Mouse (Mus musculus) kidney, postnatal 0 days (tissue): ENCODE data around the gene Rufy4. TPM values are rescaled to one million over a fixed set of nuclear protein-coding genes. Genes with fewer than 3 reads are reported as not detected.

Source experiments
- ATAC-seq: fragments of 200-750 bp; cut with Nextera tagmentation; replicated peaks from 2 replicates; pipeline ENCODE4 v1.8.0; 2017; ENCODE audit warnings: low read depth, moderate number of reproducible peaks, moderate TSS enrichment, moderate library complexity; ENCODE audit not compliant: low FRiP score
- DNase-seq: peaks from one replicate; pipeline ENCODE4 v3.0.0-alpha.2; 2016; ENCODE audit warnings: low spot score
- H3K27ac ChIP-seq: fragments of 300-500 bp; sonication (generic); 2 replicates; pipeline ENCODE4 v1.5.1; 2014; ENCODE audit warnings: mild to moderate bottlenecking
- H3K27me3 ChIP-seq: fragments of 300-500 bp; sonication (generic); 2 replicates; pipeline ENCODE4 v1.6.1; 2014; ENCODE audit warnings: low read length, mixed read lengths; ENCODE audit not compliant: insufficient read depth
- H3K36me3 ChIP-seq: fragments of 300-500 bp; sonication (generic); 2 replicates; pipeline ENCODE4 v1.6.1; 2014; ENCODE audit warnings: low read length, mixed read lengths; ENCODE audit not compliant: insufficient read depth
- H3K4me1 ChIP-seq: fragments of 300-500 bp; sonication (generic); replicated peaks from 2 replicates; pipeline ENCODE4 v1.6.1; 2014; ENCODE audit warnings: antibody characterized with exemption, low read length, mixed read lengths; ENCODE audit not compliant: insufficient read depth
- H3K4me2 ChIP-seq: fragments of 300-500 bp; sonication (generic); 2 replicates; pipeline ENCODE4 v1.6.1; 2014; ENCODE audit warnings: mild to moderate bottlenecking, low read length, moderate library complexity, mixed read lengths
- H3K4me3 ChIP-seq: fragments of 300-500 bp; sonication (generic); replicated peaks from 2 replicates; pipeline ENCODE4 v1.5.1; 2014; ENCODE audit warnings: low read depth, low read length
- H3K9ac ChIP-seq: fragments of 300-500 bp; sonication (generic); 2 replicates; pipeline ENCODE4 v1.6.1; 2014; ENCODE audit warnings: low read depth, low read length
- H3K9me3 ChIP-seq: fragments of 300-500 bp; sonication (generic); replicated peaks from 2 replicates; pipeline ENCODE4 v1.6.1; 2016; ENCODE audit warnings: low read length, inconsistent platforms, mixed read lengths
- CTCF ChIP-seq: IDR thresholded peaks from 2 replicates; pipeline ENCODE4 v1.5.1; 2016; ENCODE audit warnings: antibody characterized with exemption, low read depth, mild to moderate bottlenecking, moderate library complexity
- WGBS: fragments of 180-500 bp; shearing (Covaris S2); extraction: QIAGEN DNeasy Blood & Tissue Kit; methylation state at CpG from one replicate; pipeline ENCODE4 v1.1.7; 2014; 5-methylcytosine and 5-hydroxymethylcytosine counted together
- polyA plus RNA-seq: library from polyadenylated mRNA; unstranded; fragments of >200 nt; fragmentation: Nextera tagmentation; extraction: Ambion mirVana; gene quantifications from 2 replicates; pipeline ENCODE4 v1.2.1, GENCODE M21; 2015

The Rufy4 gene
- polyA plus RNA-seq, 1 experiment from 2014 or later, result 0.07 TPM

- H3K4me2 ChIP-seq, result no peak overlapping the region
- peak; percentile 18; the same call in 1 of the 2 replicates for ATAC-seq
- WGBS, result 23% methylated on average over 9 of the region's 9 CpGs
- no peak overlapping the region for H3K4me3 ChIP-seq
- 0 out of 2 replicates have a peak, but pooled peaks cover 5% of the 10 kb centered on the region for H3K4me1 ChIP-seq
- H3K9ac ChIP-seq, result no peak overlapping the region
- DNase-seq, result peak; percentile 49
- H3K36me3 ChIP-seq, result no peaks in the 10 kb centered on the region
- no peaks in the 10 kb centered on the region for H3K9me3 ChIP-seq
- peaks cover 5% of the 10 kb centered on the region; the same call in 1 of the 2 replicates for H3K27me3 ChIP-seq
- no peak for TF ChIP-seq CTCF
- no peak overlapping the region for H3K27ac ChIP-seq
Observed at GRCm38 (mm10) chr1:74121821-74122576, 3.3 kb upstream of the Rufy4 start.

- DNase-seq (no peak), ATAC-seq (no peak)
- 72% methylated on average over 8 of the region's 8 CpGs for WGBS
- H3K4me2 ChIP-seq, result 0 out of 2 replicates have a peak overlapping the region, but pooled peaks have one; percentile 94
- H3K36me3 ChIP-seq, result no peaks in the 10 kb centered on the region
- H3K4me3 ChIP-seq, result no peak overlapping the region
- peak; percentile 13; the same call in 1 of the 2 replicates for TF ChIP-seq CTCF
- 0 out of 2 replicates have a peak, but pooled peaks cover 5% of the 10 kb centered on the region for H3K4me1 ChIP-seq
- H3K27ac ChIP-seq, result no peak overlapping the region
- no peaks in the 10 kb centered on the region for H3K9me3 ChIP-seq
- H3K27me3 ChIP-seq, result peaks cover 5% of the 10 kb centered on the region; the same call in 1 of the 2 replicates
- H3K9ac ChIP-seq, result no peak overlapping the region
Observed at GRCm38 (mm10) chr1:74123215-74123614, 2.1 kb upstream of the Rufy4 start.

- no peaks in the 10 kb centered on the region for H3K36me3 ChIP-seq
- H3K4me1 ChIP-seq, result 0 out of 2 replicates have a peak, but pooled peaks cover 5% of the 10 kb centered on the region
- H3K9ac ChIP-seq, result peak within 1 kb of the TSS; percentile 68
- H3K27ac ChIP-seq, result peak within 1 kb of the TSS; percentile 57
- H3K27me3 ChIP-seq, result peaks cover 5% of the 10 kb centered on the region; the same call in 1 of the 2 replicates
- DNase-seq, result peak; percentile 54
- no peaks in the 10 kb centered on the region for H3K9me3 ChIP-seq
- 1% methylated on average over 83 of the region's 84 CpGs for WGBS
- H3K4me2 ChIP-seq, result peak within 1 kb of the TSS; percentile 94
- peak; percentile 63 for ATAC-seq
- no peak for TF ChIP-seq CTCF
- peak within 1 kb of the TSS; percentile 52 for H3K4me3 ChIP-seq
Observed at GRCm38 (mm10) chr1:74124021-74124981, 1.0 kb upstream of the Rufy4 start, which contains the start of gene Tns1. Gene Tns1 (minus strand): TSS chr1:74124449.

DNA sequence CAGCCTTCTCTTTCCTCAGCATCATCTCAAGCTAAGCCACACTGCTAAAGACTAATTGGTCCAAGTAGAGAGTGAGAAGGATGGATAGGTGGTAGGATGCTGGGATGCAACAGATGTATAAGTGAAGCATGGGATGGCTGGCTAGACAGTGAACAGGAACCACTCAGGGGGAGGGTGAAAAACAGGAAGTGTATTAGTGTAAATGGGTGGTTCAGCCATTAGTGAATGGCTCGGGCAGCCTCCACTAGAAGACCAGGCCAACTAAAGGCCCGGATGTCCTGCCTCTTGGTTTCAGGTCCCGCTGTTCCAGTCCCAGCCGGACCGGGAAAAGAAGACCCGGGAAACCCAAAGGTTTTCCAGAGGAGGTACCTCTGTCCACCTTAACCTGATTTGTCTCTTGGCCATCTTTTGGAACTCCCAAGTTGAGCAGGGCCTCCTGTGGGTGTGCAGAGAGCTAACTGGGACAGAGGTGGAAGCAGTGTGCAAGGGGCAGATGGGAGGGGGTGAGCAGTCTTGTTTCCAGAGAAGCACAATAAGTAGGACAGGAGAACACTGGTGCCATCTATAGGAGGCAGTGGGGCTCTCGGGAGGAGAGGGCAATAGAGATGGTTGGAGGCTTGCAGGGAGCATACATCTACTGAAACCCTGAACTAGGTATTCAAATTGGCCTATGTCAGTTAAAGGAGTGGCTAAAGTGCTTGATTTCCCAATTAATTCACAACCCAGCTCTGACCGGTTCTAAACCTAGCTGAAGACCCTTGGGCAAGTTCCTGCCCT lies 5.7 kb downstream of the Rufy4 start:
- H3K27me3 ChIP-seq, result 0 out of 2 replicates have a peak, but pooled peaks cover 2% of the 10 kb centered on the region
- WGBS, result 85% methylated on average over 8 of the region's 8 CpGs

GRCm38 (mm10) chr1:74132011-74132410 lies 6.7 kb downstream of the Rufy4 start:
- Histone ChIP-seq H3K9ac (no peak overlapping the region), H3K27me3 (no peaks in the 10 kb centered on the region), H3K4me2 (no peak overlapping the region), H3K4me1 (no peaks in the 10 kb centered on the region), H3K4me3 (no peak overlapping the region), H3K27ac (no peak overlapping the region), H3K9me3 (no peaks in the 10 kb centered on the region), H3K36me3 (no peaks in the 10 kb centered on the region)
- no peak for ATAC-seq
- 72% methylated on average over 3 of the region's 3 CpGs for WGBS
- TF ChIP-seq CTCF, result peak; percentile 43; the same call in 1 of the 2 replicates
- DNase-seq, result no peak

More for the DNA sequence above, 5.7 kb downstream of the Rufy4 start:
- no peaks in the 10 kb centered on the region for H3K9me3 ChIP-seq
- DNase-seq (no peak), ATAC-seq (no peak)
- no peak overlapping the region for H3K27ac ChIP-seq
- TF ChIP-seq CTCF, result no peak; the same call in 1 of the 2 replicates
- H3K36me3 ChIP-seq, result no peaks in the 10 kb centered on the region
- no peak overlapping the region for H3K4me3 ChIP-seq
- no peak overlapping the region for H3K9ac ChIP-seq
- H3K4me2 ChIP-seq, result no peak overlapping the region
- H3K4me1 ChIP-seq, result no peaks in the 10 kb centered on the region
